Mouse (Mus musculus): ENCODE measurements at regions not wholly inside any gene's neighbourhood (a gene's known extent, or its start where the extent isn't known, plus 50 kb on each side); places are given as distances from the start of the nearest gene placed in this dataset.

DNA sequence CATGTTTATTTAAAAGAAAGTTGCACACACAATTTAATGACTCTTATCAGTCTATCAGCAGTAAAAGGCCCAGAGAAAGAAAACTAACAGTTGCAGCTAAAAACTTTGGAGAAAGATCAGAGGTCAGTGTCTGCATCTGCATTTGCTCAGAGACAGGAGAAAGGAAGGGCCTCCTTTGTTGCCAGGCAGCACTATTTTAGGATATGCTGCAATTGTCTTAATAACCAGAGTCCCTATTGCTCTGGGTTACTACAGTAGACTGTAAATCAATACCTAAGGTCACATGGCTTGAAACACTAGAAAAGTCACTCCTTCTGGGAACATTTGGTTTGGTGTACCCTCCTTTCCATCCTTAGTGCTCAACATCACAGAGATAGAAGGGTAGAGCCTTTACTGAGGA lies 175.7 kb downstream of the Hdgfl1 start:
- DNase-seq (ENCODE audit: low spot score) = no peak

DNA sequence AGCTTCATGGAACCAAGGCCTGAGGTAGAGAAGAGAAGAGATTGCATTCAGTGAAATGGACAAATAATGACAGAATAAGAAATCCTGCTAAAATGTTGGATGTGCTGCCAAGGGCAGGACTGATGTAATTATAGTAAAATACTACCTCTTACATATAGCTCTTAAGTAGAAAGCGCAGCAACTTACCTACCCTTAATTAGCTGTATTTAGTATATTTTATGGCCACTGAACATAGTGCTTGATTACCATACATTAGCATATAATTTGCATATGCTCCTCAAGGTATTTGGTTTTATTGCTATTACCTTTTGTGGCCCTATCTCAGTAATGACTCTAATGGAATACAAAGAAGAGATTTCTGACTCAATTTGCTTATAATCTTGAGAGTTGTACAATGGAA lies 176.2 kb downstream of the Hdgfl1 start:
- no peak for DNase-seq (ENCODE audit: low spot score)

GRCm38 (mm10) chr13:26575890-26576543 lies 193.9 kb downstream of the Hdgfl1 start:
- DNase-seq (ENCODE audit: low spot score) = no peak

DNA sequence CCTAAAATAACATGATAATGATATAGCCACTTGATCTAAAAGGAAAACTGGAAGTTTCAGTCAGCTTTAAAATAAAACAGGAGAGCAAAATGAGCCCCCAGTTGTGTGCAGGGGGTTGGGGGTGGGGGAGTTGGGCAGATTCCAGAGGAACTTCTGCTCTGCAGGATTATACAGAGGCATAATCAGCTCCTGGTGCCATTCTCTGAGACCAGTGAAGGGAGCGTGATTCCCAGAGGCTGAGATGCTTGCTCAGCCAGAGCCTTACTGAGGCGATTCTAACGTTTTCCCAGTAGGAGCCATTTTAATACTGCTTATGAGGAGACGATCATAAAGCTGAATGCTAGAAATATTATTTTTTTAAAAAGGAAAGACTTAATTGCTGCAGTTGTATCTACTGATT lies 200.5 kb downstream of the Hdgfl1 start:
- peak; percentile 39 for DNase-seq (ENCODE audit: low spot score)

- DNase-seq (ENCODE audit: low spot score) = no peak
Observed at GRCm38 (mm10) chr13:26564941-26565862, 204.8 kb downstream of the Hdgfl1 start.

DNA sequence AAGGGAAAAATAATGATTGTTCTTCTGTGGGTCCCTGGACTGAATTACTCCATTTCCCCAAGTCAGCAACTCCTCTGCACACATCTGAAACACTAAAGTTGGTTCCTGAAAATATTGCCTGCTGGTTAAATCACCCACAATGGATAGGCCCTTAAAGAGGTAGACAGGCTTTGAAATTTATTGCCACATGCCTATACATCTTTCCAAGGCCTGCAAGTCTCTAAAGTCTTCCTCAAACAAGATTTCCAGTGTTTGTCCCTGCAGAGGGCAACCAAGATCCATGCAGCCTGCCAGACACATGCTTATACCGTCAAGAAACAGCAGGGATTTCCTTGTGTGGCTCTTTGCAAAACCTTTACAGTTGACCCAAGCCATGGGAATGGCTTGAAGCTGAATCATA lies 211.6 kb downstream of the Hdgfl1 start:
- peak; percentile 19 for DNase-seq (ENCODE audit: low spot score)

GRCm38 (mm10) chr13:26554266-26554665 lies 215.7 kb downstream of the Hdgfl1 start:
- no peak for DNase-seq (ENCODE audit: low spot score)

DNA sequence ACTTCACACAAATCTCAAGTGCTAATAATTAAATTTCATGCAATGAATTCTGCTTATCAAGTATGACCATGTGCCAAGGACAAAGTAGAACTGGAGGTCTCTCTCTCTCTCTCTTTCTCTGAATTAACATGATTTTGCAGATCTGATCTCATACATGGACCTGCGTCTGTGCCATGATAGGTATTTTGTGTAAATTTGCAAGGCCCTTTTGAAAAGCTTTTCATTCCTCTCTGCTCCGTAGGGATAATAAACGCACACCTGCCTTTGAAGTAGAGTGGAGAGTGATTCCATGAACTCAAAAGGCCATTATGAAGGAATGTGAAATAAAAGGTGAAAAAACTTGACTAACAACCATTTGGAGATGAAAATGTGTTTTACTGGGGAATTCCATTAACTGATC lies 217.8 kb downstream of the Hdgfl1 start:
- no peak for DNase-seq (ENCODE audit: low spot score)

GRCm38 (mm10) chr13:26538928-26539327 lies 231.0 kb downstream of the Hdgfl1 start:
- DNase-seq (ENCODE audit: low spot score) = no peak

GRCm38 (mm10) chr13:26536575-26536974 lies 233.4 kb downstream of the Hdgfl1 start:
- no peak for DNase-seq (ENCODE audit: low spot score)

DNA sequence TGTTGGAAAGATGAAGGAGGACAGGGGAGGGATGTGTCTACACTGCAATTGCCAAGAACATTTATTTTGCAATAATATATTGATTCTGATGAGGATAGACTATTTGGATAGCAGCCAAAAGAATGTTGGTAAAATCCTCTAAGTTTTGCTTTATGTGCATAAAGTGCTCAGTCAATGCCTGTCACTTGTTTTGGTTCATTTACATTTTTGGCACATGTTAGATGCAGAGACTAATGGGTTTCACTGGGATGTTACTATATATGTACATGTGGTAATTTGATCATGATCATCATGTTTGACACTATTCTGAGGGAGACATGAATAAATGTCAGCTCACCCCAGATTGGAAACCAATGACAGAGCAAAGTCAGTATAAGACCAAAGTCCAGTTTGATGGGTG lies 237.2 kb downstream of the Hdgfl1 start:
- DNase-seq (ENCODE audit: low spot score) = no peak

GRCm38 (mm10) chr13:26519054-26519453 lies 250.9 kb downstream of the Hdgfl1 start:
- DNase-seq (ENCODE audit: low spot score) = no peak

GRCm38 (mm10) chr13:26518425-26518824 lies 251.5 kb downstream of the Hdgfl1 start:
- no peak for DNase-seq (ENCODE audit: low spot score)

- DNase-seq (ENCODE audit: low spot score) = no peak
Observed at GRCm38 (mm10) chr13:26517646-26518045, 252.3 kb downstream of the Hdgfl1 start.

DNA sequence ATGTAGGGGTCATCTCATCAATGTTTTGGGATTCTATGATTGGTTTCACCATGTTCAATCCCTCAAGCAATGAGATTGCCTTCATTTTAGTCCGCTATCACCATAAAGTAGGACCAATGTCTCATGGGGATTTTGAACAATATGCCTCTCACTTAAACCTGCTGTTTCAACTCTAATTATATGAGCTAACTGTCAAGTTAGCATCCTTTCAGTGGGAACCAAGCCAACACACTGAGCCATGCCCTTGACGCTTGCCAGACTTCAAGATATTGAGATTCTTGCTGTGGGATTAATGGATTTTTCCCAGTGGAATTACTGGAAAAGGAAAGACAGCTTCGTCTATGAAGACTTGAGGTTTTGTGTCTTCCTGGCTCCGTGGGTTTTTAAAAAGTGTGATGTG lies 259.5 kb downstream of the Hdgfl1 start:
- no peak for DNase-seq (ENCODE audit: low spot score)

- no peak for DNase-seq (ENCODE audit: low spot score)
Observed at GRCm38 (mm10) chr13:26509841-26510240, 260.1 kb downstream of the Hdgfl1 start.

GRCm38 (mm10) chr13:26503744-26504143 lies 266.2 kb downstream of the Hdgfl1 start:
- DNase-seq (ENCODE audit: low spot score) = no peak

- DNase-seq (ENCODE audit: low spot score) = no peak
Observed at GRCm38 (mm10) chr13:26497086-26497485, 272.9 kb downstream of the Hdgfl1 start.

- no peak for DNase-seq (ENCODE audit: low spot score)
Observed at GRCm38 (mm10) chr13:26495871-26496270, 274.1 kb downstream of the Hdgfl1 start.

DNA sequence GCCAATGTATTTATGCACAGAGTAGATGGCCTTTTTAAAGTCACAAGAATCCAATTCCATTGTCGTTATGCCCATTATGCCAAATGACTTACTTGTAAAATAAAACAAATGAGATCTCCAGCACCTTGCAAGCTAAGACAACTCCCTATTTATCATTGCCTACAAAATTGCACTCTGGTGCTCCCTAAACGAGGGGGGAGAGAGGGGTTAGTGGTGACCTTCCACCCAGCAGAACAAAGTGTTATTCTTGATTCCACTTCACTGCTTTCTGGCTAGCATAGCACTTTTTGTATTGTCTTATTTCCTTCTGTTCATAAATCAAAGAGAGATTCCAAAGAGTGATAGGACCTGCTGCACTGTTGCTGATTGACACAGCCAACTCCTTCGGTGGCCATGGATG lies 300.6 kb downstream of the Hdgfl1 start:
- DNase-seq (ENCODE audit: low spot score) = peak; percentile 11

- DNase-seq (ENCODE audit: low spot score) = peak; percentile 73
Observed at GRCm38 (mm10) chr13:26467526-26467925, 302.4 kb downstream of the Hdgfl1 start.

GRCm38 (mm10) chr13:26464523-26464922 lies 305.4 kb downstream of the Hdgfl1 start:
- peak; percentile 78 for DNase-seq (ENCODE audit: low spot score)

- DNase-seq (ENCODE audit: low spot score) = peak; percentile 55
Observed at GRCm38 (mm10) chr13:26464096-26464495, 305.9 kb downstream of the Hdgfl1 start.

Measured in retina, embryonic 14.5 days (tissue).